Mouse (Mus musculus): Measurements from ENCODE around the gene Lxn.

Gene Lxn

GRCm38 (mm10) chr3:67459881-67460280, 3.8 kb downstream of the Lxn start:
- DNase-seq, result no peak

DNA sequence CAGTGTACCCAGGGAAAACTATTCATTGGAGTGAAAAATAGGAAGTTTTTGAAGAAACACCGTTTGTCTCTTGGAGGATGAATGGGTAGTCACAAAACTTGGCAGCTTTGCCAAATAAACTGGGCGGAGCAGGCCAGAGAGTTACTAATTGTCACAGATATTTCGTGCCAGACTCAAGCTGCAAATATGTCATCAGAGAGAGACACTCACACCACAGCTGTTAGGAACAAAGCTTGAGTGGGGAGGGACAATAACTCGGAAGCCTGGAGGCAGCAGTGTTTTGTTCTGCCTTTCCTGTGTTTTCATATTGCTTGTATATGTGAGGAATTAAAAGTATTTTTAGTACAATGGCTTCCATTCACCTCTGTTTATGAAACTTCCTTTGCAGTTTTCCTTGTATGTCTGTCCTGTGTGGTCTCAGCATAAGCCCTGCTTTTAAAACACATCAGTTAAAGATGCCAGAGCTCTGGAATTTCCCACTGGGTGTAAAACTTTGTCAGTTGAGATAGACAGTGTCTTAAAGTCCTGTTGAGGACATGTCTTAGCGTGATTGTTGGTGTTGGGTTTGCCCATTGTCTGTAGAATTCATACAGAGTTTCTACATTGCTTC, 13.0 kb downstream of the Lxn start:
- no peak for DNase-seq

GRCm38 (mm10) chr3:67449660-67450059, 14.1 kb downstream of the Lxn start:
- no peak for DNase-seq

- DNase-seq, result no peak
Measured at GRCm38 (mm10) chr3:67447143-67447542, 16.6 kb downstream of the Lxn start.

- DNase-seq, result no peak
Measured at GRCm38 (mm10) chr3:67434011-67434410, 29.7 kb downstream of the Lxn start.

- DNase-seq, result peak; percentile 92 to 95
Measured at GRCm38 (mm10) chr3:67429999-67430380, 33.7 kb downstream of the Lxn start, which contains the start of gene Gfm1. Gene Gfm1, plus strand, starts transcription at chr3:67430096.

DNA sequence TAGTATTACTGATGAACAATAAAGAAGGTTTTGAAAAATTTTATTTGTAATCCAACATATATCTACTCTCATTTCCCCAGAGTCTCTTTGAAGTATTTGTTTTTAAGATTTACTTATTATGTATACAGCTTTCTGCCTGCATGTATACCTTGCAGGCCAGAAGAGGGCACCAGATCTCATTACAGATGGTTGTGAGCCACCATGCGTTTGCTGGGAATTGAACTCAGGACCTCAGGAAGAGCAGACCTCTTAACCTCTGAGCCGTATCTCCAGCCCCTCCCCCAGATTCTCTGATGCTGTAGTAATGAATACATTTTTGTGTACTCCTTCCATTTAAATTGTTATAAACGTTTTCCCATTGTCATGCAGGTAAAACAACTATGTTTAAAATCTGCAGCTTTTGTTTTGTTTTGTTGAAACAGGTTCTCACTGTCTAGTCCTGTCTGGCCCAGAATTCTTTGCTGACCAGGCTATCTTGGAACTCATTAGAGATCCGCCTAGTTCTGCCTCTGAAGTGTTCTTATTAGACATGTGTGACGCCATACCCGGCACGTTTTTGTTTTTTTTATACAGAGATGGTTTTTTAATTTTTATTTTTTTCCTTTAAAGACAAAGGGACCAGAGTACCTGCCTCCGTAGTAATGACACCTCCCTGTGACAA, 34.3 kb downstream of the Lxn start:
- DNase-seq, result no peak

Measured in cerebellum, postnatal 25 days (tissue).